7 mouse cellular contexts compared by ENCODE assay signal in the genomic region with DNA sequence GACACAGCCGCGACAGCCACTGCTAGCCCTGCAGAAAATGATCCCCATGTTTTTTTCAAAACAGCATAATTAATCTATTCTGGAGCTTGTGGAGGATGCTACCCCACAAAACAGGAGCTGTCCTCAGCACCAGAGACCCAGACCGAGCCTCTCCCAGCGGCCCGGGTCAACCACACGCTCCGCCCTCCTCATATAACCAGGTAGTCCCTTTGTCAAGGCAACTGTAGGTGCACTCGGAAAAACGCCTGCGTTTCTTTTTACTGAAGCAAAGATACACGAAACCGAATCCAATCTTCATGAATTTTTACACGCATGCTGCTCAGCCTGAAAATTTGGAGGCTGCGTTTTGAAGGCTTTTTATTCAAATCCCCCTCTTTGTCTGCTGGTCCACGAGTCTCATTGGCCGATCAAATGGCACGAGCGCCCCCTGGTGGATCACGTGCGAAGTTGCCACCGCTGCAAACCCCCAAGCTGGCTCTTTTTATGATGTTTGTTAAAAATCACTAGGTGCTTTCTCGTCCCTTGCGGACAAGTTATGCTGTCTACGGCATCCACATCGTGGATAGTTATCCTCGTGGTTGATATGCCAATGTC. TPM values are rescaled to one million over a fixed set of nuclear protein-coding genes. Genes with fewer than 3 reads are reported as not detected.
DNase-seq lines count a peak whose midpoint lies in the region; ATAC-seq and TF ChIP-seq lines count a peak whose summit lies in the region.

No protein-coding gene starts in this region.

- H3K9ac ChIP-seq in intestine, embryonic 15.5 days, result no peak overlapping the region

- H3K27ac ChIP-seq in cortical plate, adult 2 months (ENCODE audit: insufficient read depth, low read length), result no peak overlapping the region
- H3K27ac ChIP-seq in intestine, embryonic 15.5 days, result no peak overlapping the region
- peak overlapping the region; percentile 86 for H3K27ac ChIP-seq in midbrain, embryonic 10.5 days (replicated peaks)

- DNase-seq in adrenal gland, adult (ENCODE audit: inconsistent age in 2 of 2, low spot score in 1 of 2), result peak; percentile 78 to 95
- DNase-seq in gastrocnemius, postnatal 4 days (ENCODE audit: low spot score in 2 of 2), result peak; percentile 70 to 78
- DNase-seq in left cerebral cortex, postnatal 14 days (ENCODE audit: low spot score in 2 of 2), result peak; percentile 88 to 89
- peak; percentile 90 for DNase-seq in midbrain, embryonic 10.5 days (ENCODE audit: low spot score)
- DNase-seq in skeletal muscle tissue, adult 2 months (ENCODE audit: low read depth, low spot score), result peak; percentile 59

- intact Hi-C loops in left cerebral cortex, postnatal 14 days (cut with DNase I), result loop anchor here (5.0 to 10.0 kb wide), 4 partner anchors 143 to 1230 kb away; partner anchors contain the start of gene Ephb1

- peaks cover 3% of the 10 kb centered on the region for H3K4me1 ChIP-seq in cortical plate, adult 2 months (ENCODE audit: control insufficient read depth, insufficient read depth, low read length)
- H3K4me1 ChIP-seq in intestine, embryonic 15.5 days (replicated peaks), result 0 out of 2 replicates have a peak, but pooled peaks cover 5% of the 10 kb centered on the region
- peaks cover 50% of the 10 kb centered on the region for H3K4me1 ChIP-seq in midbrain, embryonic 10.5 days

- peak overlapping the region; percentile 65 for H3K4me2 ChIP-seq in intestine, embryonic 15.5 days (replicated peaks)

- no peaks in the 10 kb centered on the region for H3K36me3 ChIP-seq in intestine, embryonic 15.5 days
- H3K36me3 ChIP-seq in midbrain, embryonic 10.5 days, result no peaks in the 10 kb centered on the region

- no peaks in the 10 kb centered on the region for H3K9me3 ChIP-seq in intestine, embryonic 15.5 days
- H3K9me3 ChIP-seq in midbrain, embryonic 10.5 days (replicated peaks), result no peaks in the 10 kb centered on the region

- ATAC-seq in intestine, embryonic 15.5 days, result peak; percentile 86

- peak overlapping the region; percentile 9; the same call in 1 of the 2 replicates for H3K4me3 ChIP-seq in cortical plate, adult 2 months (ENCODE audit: insufficient read depth, low read length)
- H3K4me3 ChIP-seq in intestine, embryonic 15.5 days (replicated peaks), result peak overlapping the region; percentile 27
- H3K4me3 ChIP-seq in midbrain, embryonic 10.5 days, result peak overlapping the region; percentile 53

- WGBS in intestine, embryonic 15.5 days, result 1% methylated on average over 26 of the region's 26 CpGs
- 1% methylated on average over 26 of the region's 26 CpGs for WGBS in midbrain, embryonic 10.5 days

- TF ChIP-seq CTCF in cortical plate, adult 2 months (IDR thresholded peaks at IDR 0.05; ENCODE audit: extremely low read depth, insufficient read depth, low read length), result peak; percentile 80

- H3K27me3 ChIP-seq in intestine, embryonic 15.5 days (replicated peaks), result peaks cover 19% of the 10 kb centered on the region
- H3K27me3 ChIP-seq in midbrain, embryonic 10.5 days (ENCODE audit: low read depth, poor library complexity, severe bottlenecking), result peaks cover 71% of the 10 kb centered on the region

- no peak for TF ChIP-seq POLR2A in cortical plate, adult 2 months (IDR thresholded peaks at IDR 0.05; ENCODE audit: extremely low read depth, insufficient read depth, low read length)

RNA-seq across cellular contexts. Expression of gene Ky, which starts 39.3 kb away (rescaled TPM):
- 2.0 and 2.1 TPM in 2 replicates for polyA plus RNA-seq in cortical plate, adult 2 months (2012; rRNA removed)
- total RNA-seq in gastrocnemius, postnatal 4 days (2021), result 100 to 1,000 TPM; 109 to 122 TPM
- 0.03 and 0.14 TPM in 2 replicates for polyA plus RNA-seq in intestine, embryonic 15.5 days (2015; fragmentation: Nextera tagmentation; extraction: Ambion mirVana)
- 1 to 10 TPM; 3.1 to 3.9 TPM for total RNA-seq in left cerebral cortex, postnatal 14 days (2021)
- polyA plus RNA-seq in midbrain, embryonic 10.5 days (2016; fragmentation: Nextera tagmentation; extraction: Ambion mirVana), result 0.19 and 0.20 TPM in 2 replicates
